Mouse (Mus musculus) MEL (cell line): ENCODE results near the gene Nlrx1.
A peak's percentile ranks its signal among the peaks of the same experiment; 100 is the strongest.

Experiments
- CTCF ChIP-seq, 3 experiments: IDR thresholded peaks in 2 of 3; conservative IDR thresholded peaks in 1 of 3; 2 replicates each; pipeline ENCODE4 v1.5.1; 2011 to 2012; ENCODE audit warnings: low read length in 3 of 3, low read depth in 2 of 3, mild to moderate bottlenecking in 2 of 3, improper control_type of control experiment in 1 of 3, inconsistent platforms in 1 of 3, mixed read lengths in 1 of 3, moderate library complexity in 1 of 3; ENCODE audit not compliant: control insufficient read depth in 1 of 3, insufficient read depth in 1 of 3, poor library complexity in 1 of 3, severe bottlenecking in 1 of 3
- MXI1 ChIP-seq: IDR thresholded peaks from 2 replicates; pipeline ENCODE4 v1.6.1; 2011; ENCODE audit warnings: mild to moderate bottlenecking, low read depth, low read length, improper control_type of control experiment
- NRF1 ChIP-seq: IDR thresholded peaks from 2 replicates; pipeline ENCODE4 v1.6.1; 2014; ENCODE audit warnings: low read depth, mild to moderate bottlenecking, inconsistent platforms, low read length, improper control_type of control experiment, moderate library complexity; ENCODE audit not compliant: poor library complexity, insufficient read depth, severe bottlenecking
- POLR2A ChIP-seq, 2 experiments: IDR thresholded peaks; 2 replicates each; pipeline ENCODE4 v1.6.1; 2011 to 2012; ENCODE audit warnings: low read length in 2 of 2, mild to moderate bottlenecking in 2 of 2, control low read depth in 1 of 2, improper control_type of control experiment in 1 of 2, low read depth in 1 of 2, moderate library complexity in 1 of 2; ENCODE audit not compliant: control insufficient read depth in 1 of 2, insufficient read depth in 1 of 2, poor library complexity in 1 of 2
- POLR2AphosphoS5 ChIP-seq: IDR thresholded peaks from 2 replicates; pipeline ENCODE4 v1.6.1; 2012; ENCODE audit warnings: low read depth, borderline replicate concordance, mild to moderate bottlenecking, inconsistent platforms, low read length, moderate library complexity, mixed read lengths

GRCm38 (mm10) chr9:44233802-44234478 is 34.5 kb downstream of the Nlrx1 start, which contains the start of gene Cbl:
- peak; percentile 82 for TF ChIP-seq NRF1
- peak; percentile 57 for TF ChIP-seq MXI1
- peak; percentile 86 to 96 (median 87) for TF ChIP-seq CTCF (IDR thresholded peaks at IDR 0.05 in 2 of 3, conservative IDR thresholded peaks at IDR 0.05 in 1 of 3; ENCODE audit: control insufficient read depth in 1 of 3, insufficient read depth in 1 of 3, low read depth in 2 of 3, low read length in 3 of 3, poor library complexity in 1 of 3, severe bottlenecking in 1 of 3)
- no peak; the same call in 1 of the 2 replicates for TF ChIP-seq POLR2AphosphoS5
- TF ChIP-seq POLR2A (IDR thresholded peaks at IDR 0.05; ENCODE audit: control insufficient read depth in 1 of 2, insufficient read depth in 1 of 2, low read depth in 1 of 2, low read length in 2 of 2, poor library complexity in 1 of 2) = peak in 1 of 2 experiments; percentile 90; a peak in 2 of 4 replicates
